Mouse (Mus musculus) CH12.LX (cell line): Measurements from ENCODE around the gene Fxyd1.

Experiments
- CHD1 ChIP-seq: IDR thresholded peaks from 2 replicates; pipeline ENCODE4 v1.6.1; 2012; ENCODE audit warnings: low read depth, low read length, improper control_type of control experiment, inconsistent platforms
- CTCF ChIP-seq, 2 experiments: IDR thresholded peaks in 1 of 2; conservative IDR thresholded peaks in 1 of 2; 2 replicates each; pipeline ENCODE4 v1.5.1; 2011 to 2012; ENCODE audit warnings: low read depth in 2 of 2, low read length in 2 of 2, improper control_type of control experiment in 1 of 2, inconsistent platforms in 1 of 2, mild to moderate bottlenecking in 1 of 2, moderate library complexity in 1 of 2
- E2F4 ChIP-seq: IDR thresholded peaks from 2 replicates; pipeline ENCODE4 v1.6.1; 2011; ENCODE audit warnings: low read depth, low read length, improper control_type of control experiment; ENCODE audit not compliant: insufficient replicate concordance
- EP300 ChIP-seq: IDR thresholded peaks from 2 replicates; pipeline ENCODE4 v1.6.1; 2011; ENCODE audit warnings: low read length, improper control_type of control experiment
- HCFC1 ChIP-seq: IDR thresholded peaks from 2 replicates; pipeline ENCODE4 v1.6.1; 2012; ENCODE audit warnings: low read depth, mild to moderate bottlenecking, inconsistent platforms, low read length, improper control_type of control experiment
- MEF2A ChIP-seq: IDR thresholded peaks from 2 replicates; pipeline ENCODE4 v1.6.1; 2014; ENCODE audit warnings: low read depth, mild to moderate bottlenecking, inconsistent platforms, low read length, improper control_type of control experiment, borderline replicate concordance
- POLR2A ChIP-seq: IDR thresholded peaks from 2 replicates; pipeline ENCODE4 v1.6.1; 2011; ENCODE audit warnings: low read depth, mild to moderate bottlenecking, improper control_type of control experiment, low read length
- POLR2AphosphoS2 ChIP-seq: IDR thresholded peaks from 2 replicates; pipeline ENCODE4 v1.6.1; 2011; ENCODE audit warnings: low read depth, low read length, improper control_type of control experiment
- TBP ChIP-seq: conservative IDR thresholded peaks from 2 replicates; pipeline ENCODE4 v1.6.1; 2011; ENCODE audit warnings: low read depth, low read length, improper control_type of control experiment
- UBTF ChIP-seq: IDR thresholded peaks from 2 replicates; pipeline ENCODE4 v1.6.1; 2012; ENCODE audit warnings: low read depth, mild to moderate bottlenecking, inconsistent platforms, low read length, improper control_type of control experiment, moderate library complexity
- USF1 ChIP-seq: IDR thresholded peaks from 2 replicates; pipeline ENCODE4 v1.6.1; 2014; ENCODE audit warnings: low read depth, mild to moderate bottlenecking, inconsistent platforms, low read length, improper control_type of control experiment
- ZC3H11A ChIP-seq: IDR thresholded peaks from 2 replicates; pipeline ENCODE4 v1.6.1; 2012; ENCODE audit warnings: low read depth, mild to moderate bottlenecking, inconsistent platforms, low read length, improper control_type of control experiment
- ZNF384 ChIP-seq: IDR thresholded peaks from 2 replicates; pipeline ENCODE4 v1.6.1; 2012; ENCODE audit warnings: low read depth, low read length, improper control_type of control experiment, inconsistent platforms

DNA sequence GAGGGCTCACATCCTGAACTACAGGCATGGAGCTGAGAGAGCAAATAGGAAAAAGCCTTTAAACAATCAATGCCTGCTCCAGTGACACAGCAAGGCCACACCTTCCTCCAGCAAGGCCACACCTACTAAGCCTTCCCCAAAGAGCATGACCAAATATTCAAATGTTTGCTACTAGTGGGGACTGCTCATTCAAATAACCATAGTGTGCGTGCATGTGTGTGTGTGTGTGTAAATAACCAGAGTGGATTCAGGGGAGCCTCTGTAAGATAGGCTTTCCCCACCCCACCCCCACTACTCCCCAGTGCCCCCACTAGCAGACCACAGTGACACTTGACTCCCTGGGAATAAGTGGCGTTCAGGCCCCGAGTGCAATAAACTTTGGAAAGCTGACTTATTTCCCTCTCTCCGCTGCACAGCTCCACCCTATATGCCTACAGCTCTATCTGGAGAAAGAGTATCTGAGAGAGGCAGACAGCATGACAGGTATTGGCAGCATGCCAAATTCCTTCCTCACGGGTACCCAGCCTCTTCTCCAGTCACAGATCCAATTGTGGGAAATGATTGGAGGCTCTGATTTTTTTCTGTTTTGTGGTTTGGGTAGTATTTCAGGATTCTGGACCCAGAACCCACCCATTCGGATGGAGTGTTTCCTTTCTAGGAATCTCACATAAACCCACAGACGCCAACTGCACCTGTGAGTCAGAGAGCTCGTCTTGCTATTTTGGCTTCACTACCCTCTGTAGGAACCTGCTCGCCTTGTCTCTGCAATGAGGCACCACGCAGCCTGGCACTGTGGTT lies 39.7 kb downstream of the Fxyd1 start:
- TF ChIP-seq POLR2A (no peak), E2F4 (no peak), HCFC1 (no peak), CTCF (conservative IDR thresholded peaks at IDR 0.05 in 1 of 2, IDR thresholded peaks at IDR 0.05 in 1 of 2; ENCODE audit: low read depth in 2 of 2, low read length in 2 of 2) (no peak), ZC3H11A (no peak), UBTF (no peak), USF1 (no peak), EP300 (no peak), TBP (no peak), POLR2AphosphoS2 (no peak), MEF2A (no peak), CHD1 (no peak), ZNF384 (no peak)
